Mouse (Mus musculus) cortical plate, adult 2 months (tissue): Measurements from ENCODE around the gene Kcnn1. TPM values are rescaled to one million over a fixed set of nuclear protein-coding genes. Genes with fewer than 3 reads are reported as not detected.

Experiments used
- H3K27ac ChIP-seq: fragments of 200-500 bp; 2 replicates; pipeline ENCODE4 v1.5.1; 2012; ENCODE audit warnings: low read length, control low read depth, inconsistent platforms; ENCODE audit not compliant: insufficient read depth
- H3K4me1 ChIP-seq: fragments of 200-500 bp; 2 replicates; pipeline ENCODE4 v1.6.1; 2011; ENCODE audit warnings: low read length; ENCODE audit not compliant: control insufficient read depth, insufficient read depth
- H3K4me3 ChIP-seq: fragments of 200-500 bp; 2 replicates; pipeline ENCODE4 v1.5.1; 2011; ENCODE audit warnings: mild to moderate bottlenecking, low read length, control low read depth; ENCODE audit not compliant: insufficient read depth
- CTCF ChIP-seq: fragments of 200-500 bp; IDR thresholded peaks from 2 replicates; pipeline ENCODE4 v1.5.1; 2011; ENCODE audit warnings: mild to moderate bottlenecking, control low read depth, low read length; ENCODE audit not compliant: insufficient read depth; ENCODE audit errors: extremely low read depth
- POLR2A ChIP-seq: fragments of 200-500 bp; IDR thresholded peaks from 2 replicates; pipeline ENCODE4 v1.6.1; 2011; ENCODE audit warnings: mild to moderate bottlenecking, low read length, control low read depth; ENCODE audit not compliant: insufficient read depth; ENCODE audit errors: extremely low read depth
- polyA plus RNA-seq: library from polyadenylated mRNA; depleted of rRNA; stranded (reverse); fragments of >200 nt; gene quantifications from 2 replicates; pipeline ENCODE4 v1.2.3, GENCODE M21; 2012

The Kcnn1 gene
- polyA plus RNA-seq, 1 experiment, result 30.2 TPM

DNA sequence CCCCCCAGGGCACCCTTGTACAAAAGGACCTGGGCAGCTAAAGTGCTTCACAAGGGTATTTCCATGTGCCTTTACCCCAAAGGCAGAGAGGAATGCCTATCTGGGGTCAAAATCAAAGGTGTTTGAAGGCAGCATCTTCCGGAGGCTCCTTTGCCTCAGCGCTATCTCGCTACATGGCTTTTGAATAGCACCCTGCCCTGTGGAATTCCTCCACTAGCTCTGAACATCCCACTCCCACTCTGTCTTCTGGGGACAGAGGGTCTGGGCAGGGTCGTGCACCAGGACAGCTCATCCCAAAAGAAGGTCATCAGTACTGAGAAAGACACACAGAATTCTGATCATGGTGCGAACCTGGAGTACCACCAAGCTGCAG, 6.1 kb upstream of the Kcnn1 start:
- H3K27ac ChIP-seq, result no peak overlapping the region
- no peak overlapping the region for H3K4me3 ChIP-seq
- no peaks in the 10 kb centered on the region; the same call in 1 of the 2 replicates for H3K4me1 ChIP-seq
- TF ChIP-seq CTCF (no peak), POLR2A (no peak)

- Histone ChIP-seq H3K4me1 (no peaks in the 10 kb centered on the region; the same call in 1 of the 2 replicates), H3K27ac (no peak overlapping the region), H3K4me3 (no peak overlapping the region)
- TF ChIP-seq CTCF, result no peak
- TF ChIP-seq POLR2A, result no peak
Observed at GRCm38 (mm10) chr8:70868559-70869198, 5.6 kb upstream of the Kcnn1 start.

DNA sequence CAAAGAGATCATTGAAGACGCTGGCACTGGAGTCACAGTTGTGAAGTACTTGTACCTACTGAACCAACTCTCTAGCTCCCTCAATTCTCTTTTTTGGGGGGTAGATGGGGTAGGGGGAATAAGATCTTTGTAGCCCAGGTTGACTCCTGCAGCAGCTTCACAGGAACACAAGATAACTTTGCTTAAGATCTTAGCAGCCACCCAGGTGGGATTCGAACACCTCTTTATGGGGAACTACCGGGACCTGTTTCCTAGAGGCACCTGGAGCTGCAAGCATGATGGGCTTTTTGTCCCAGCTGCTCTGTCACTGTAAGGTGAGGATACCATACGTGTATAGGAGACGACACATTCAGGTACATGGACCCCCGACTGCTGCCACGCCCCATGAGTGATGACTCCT, 3.5 kb upstream of the Kcnn1 start:
- TF ChIP-seq CTCF (no peak), POLR2A (no peak)
- H3K27ac ChIP-seq, result no peak overlapping the region
- no peaks in the 10 kb centered on the region; the same call in 1 of the 2 replicates for H3K4me1 ChIP-seq
- H3K4me3 ChIP-seq, result no peak overlapping the region

GRCm38 (mm10) chr8:70866001-70866520, 3.0 kb upstream of the Kcnn1 start:
- Histone ChIP-seq H3K4me1 (no peaks in the 10 kb centered on the region; the same call in 1 of the 2 replicates), H3K4me3 (peak overlapping the region; percentile 43), H3K27ac (no peak overlapping the region)
- TF ChIP-seq CTCF, result no peak
- no peak for TF ChIP-seq POLR2A

GRCm38 (mm10) chr8:70865350-70866000, 2.4 kb upstream of the Kcnn1 start:
- H3K27ac ChIP-seq, result no peak overlapping the region
- H3K4me3 ChIP-seq, result peak overlapping the region; percentile 43
- peak; percentile 41; the same call in 1 of the 2 replicates for TF ChIP-seq POLR2A
- TF ChIP-seq CTCF, result no peak
- no peaks in the 10 kb centered on the region; the same call in 1 of the 2 replicates for H3K4me1 ChIP-seq

- peak overlapping the region; percentile 43 for H3K4me3 ChIP-seq
- no peak overlapping the region for H3K27ac ChIP-seq
- H3K4me1 ChIP-seq, result no peaks in the 10 kb centered on the region; the same call in 1 of the 2 replicates
- no peak for TF ChIP-seq CTCF
- TF ChIP-seq POLR2A, result no peak
Observed at GRCm38 (mm10) chr8:70864712-70865221, 1.7 kb upstream of the Kcnn1 start.

DNA sequence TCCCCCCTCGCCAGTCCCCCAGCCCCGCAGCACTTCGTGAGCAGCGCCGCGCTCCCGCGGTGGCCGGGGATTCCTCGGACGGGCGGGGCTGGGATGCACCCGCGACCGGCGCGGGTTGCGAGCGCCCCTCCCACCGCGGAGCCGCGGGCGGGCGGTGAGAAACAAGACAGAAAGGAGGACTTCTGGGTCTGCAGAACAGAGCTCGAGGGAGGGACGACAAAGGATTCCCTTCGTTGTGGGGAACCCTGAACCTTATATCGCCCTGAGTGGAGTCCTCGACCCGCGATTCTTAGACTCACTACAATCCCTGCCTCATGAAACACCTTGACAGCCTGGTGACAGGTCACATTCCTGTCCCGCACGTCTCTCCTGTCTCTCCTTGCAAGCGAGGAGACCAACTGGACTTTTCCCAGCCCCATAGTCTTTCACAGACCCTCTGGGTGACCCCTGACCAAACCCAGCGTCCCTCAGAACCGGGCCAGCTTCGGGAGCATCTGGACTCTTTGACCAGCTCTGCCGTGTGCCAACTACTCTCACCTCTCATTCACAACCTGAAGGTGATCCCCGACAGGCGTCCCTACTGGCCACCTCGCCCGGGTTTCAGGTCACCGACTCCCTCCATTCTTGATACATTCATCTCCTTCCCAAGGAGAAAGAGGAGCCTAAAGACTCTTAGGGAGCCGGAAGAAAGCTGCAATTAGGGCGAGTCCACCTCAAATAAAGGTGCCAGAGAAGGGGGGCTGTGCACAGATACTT, 1.1 kb upstream of the Kcnn1 start:
- no peak overlapping the region for H3K27ac ChIP-seq
- no peaks in the 10 kb centered on the region; the same call in 1 of the 2 replicates for H3K4me1 ChIP-seq
- H3K4me3 ChIP-seq, result no peak overlapping the region; the same call in 1 of the 2 replicates

GRCm38 (mm10) chr8:70857516-70857915, 5.5 kb downstream of the Kcnn1 start:
- Histone ChIP-seq H3K27ac (no peak overlapping the region), H3K4me3 (no peak overlapping the region; the same call in 1 of the 2 replicates), H3K4me1 (peaks cover 2% of the 10 kb centered on the region; the same call in 1 of the 2 replicates)
- TF ChIP-seq CTCF, result no peak
- TF ChIP-seq POLR2A, result no peak

More for the DNA sequence above, 1.1 kb upstream of the Kcnn1 start:
- TF ChIP-seq POLR2A (no peak), CTCF (no peak)

- TF ChIP-seq POLR2A (0 out of 2 replicates have a peak, but pooled peaks have one; percentile 29), CTCF (no peak)
- H3K4me3 ChIP-seq, result peak overlapping the region; percentile 58
- no peak overlapping the region for H3K27ac ChIP-seq
- peaks cover 2% of the 10 kb centered on the region; the same call in 1 of the 2 replicates for H3K4me1 ChIP-seq
Observed at GRCm38 (mm10) chr8:70856541-70857197, 6.4 kb downstream of the Kcnn1 start.
